Mouse (Mus musculus) lung, postnatal 0 days (tissue): ENCODE measurements around the gene Cdh5.

Source experiments
- CTCF ChIP-seq: IDR thresholded peaks from 2 replicates; pipeline ENCODE4 v1.5.1; 2016; ENCODE audit warnings: antibody characterized with exemption, mild to moderate bottlenecking
- EP300 ChIP-seq: IDR thresholded peaks from 2 replicates; pipeline ENCODE4 v1.6.1; 2016; ENCODE audit warnings: antibody characterized with exemption, mild to moderate bottlenecking, control low read depth

DNA sequence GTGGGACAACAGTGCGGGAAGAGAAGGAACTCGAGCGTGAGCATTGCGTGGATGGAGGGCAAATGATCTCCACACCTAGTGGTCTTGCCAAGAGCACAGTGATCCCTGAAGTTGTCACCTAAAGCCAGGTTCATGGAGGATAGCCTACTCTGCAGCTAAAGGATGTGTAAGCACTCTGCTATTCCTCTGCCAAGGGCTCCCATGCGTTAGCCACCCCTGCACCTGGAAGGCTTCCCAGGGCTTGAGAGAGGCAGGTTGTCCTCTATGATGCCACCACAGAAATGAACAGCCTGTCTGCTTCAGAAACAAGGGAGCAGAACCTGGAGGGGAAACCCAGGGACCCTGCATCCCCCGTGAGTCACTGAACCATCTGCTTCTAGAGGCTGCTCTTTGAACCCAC is 86.2 kb downstream of the Cdh5 start:
- TF ChIP-seq CTCF (no peak), EP300 (no peak)
